Mouse (Mus musculus) heart, embryonic 13.5 days (tissue): ENCODE results near the gene Tsga10. TPM values are rescaled to one million over a fixed set of nuclear protein-coding genes. Genes with fewer than 3 reads are reported as not detected.

Experiments
- ATAC-seq: fragments of 200-750 bp; cut with Nextera tagmentation; 2 replicates; pipeline ENCODE4 v1.8.0; 2017; ENCODE audit warnings: moderate TSS enrichment; ENCODE audit not compliant: insufficient number of reproducible peaks, low FRiP score, low TSS enrichment; ENCODE audit errors: extremely low read depth
- H3K27ac ChIP-seq: fragments of 300-500 bp; sonication (generic); replicated peaks from 2 replicates; pipeline ENCODE4 v1.5.1; 2015; ENCODE audit warnings: moderate library complexity, mild to moderate bottlenecking, inconsistent platforms
- H3K27me3 ChIP-seq: fragments of 300-500 bp; sonication (generic); replicated peaks from 2 replicates; pipeline ENCODE4 v1.6.1; 2015; ENCODE audit warnings: mild to moderate bottlenecking, inconsistent platforms
- H3K36me3 ChIP-seq: fragments of 300-500 bp; sonication (generic); 2 replicates; pipeline ENCODE4 v1.6.1; 2015; ENCODE audit warnings: mild to moderate bottlenecking, inconsistent platforms
- H3K4me1 ChIP-seq: fragments of 300-500 bp; sonication (generic); 2 replicates; pipeline ENCODE4 v1.6.1; 2015; ENCODE audit warnings: inconsistent platforms
- H3K4me2 ChIP-seq: fragments of 300-500 bp; sonication (generic); 2 replicates; pipeline ENCODE4 v1.6.1; 2015; ENCODE audit warnings: inconsistent platforms, mild to moderate bottlenecking, moderate library complexity
- H3K4me3 ChIP-seq: fragments of 300-500 bp; sonication (generic); 2 replicates; pipeline ENCODE4 v1.5.1; 2015; ENCODE audit warnings: moderate library complexity, mild to moderate bottlenecking, inconsistent platforms
- H3K9ac ChIP-seq: fragments of 300-500 bp; sonication (generic); 2 replicates; pipeline ENCODE4 v1.6.1; 2015; ENCODE audit warnings: inconsistent platforms, mild to moderate bottlenecking, moderate library complexity
- H3K9me3 ChIP-seq: fragments of 300-500 bp; sonication (generic); 2 replicates; pipeline ENCODE4 v1.6.1; 2016; ENCODE audit warnings: inconsistent platforms
- WGBS: fragments of 180-500 bp; shearing (Covaris S2); methylation state at CpG from one replicate; pipeline ENCODE4 v1.1.7; 2015; ENCODE audit warnings: mixed read lengths; 5-methylcytosine and 5-hydroxymethylcytosine counted together
- polyA plus RNA-seq: library from polyadenylated mRNA; unstranded; fragments of >200 nt; fragmentation: Nextera tagmentation; extraction: Ambion mirVana; gene quantifications from 2 replicates; pipeline ENCODE4 v1.2.1, GENCODE M21; 2015

Tsga10 gene
- polyA plus RNA-seq, 1 experiment from 2014 or later = 3.6 TPM

- H3K4me2 ChIP-seq = no peak overlapping the region
- 89% methylated on average over 13 of the region's 13 CpGs for WGBS
- peaks cover 78% of the 10 kb centered on the region for H3K36me3 ChIP-seq
- no peak overlapping the region for H3K27ac ChIP-seq
- no peaks in the 10 kb centered on the region for H3K27me3 ChIP-seq
- no peak overlapping the region for H3K9ac ChIP-seq
- peaks cover 6% of the 10 kb centered on the region; the same call in 1 of the 2 replicates for H3K9me3 ChIP-seq
- ATAC-seq = no peak
- H3K4me3 ChIP-seq = no peak overlapping the region
- peaks cover 4% of the 10 kb centered on the region for H3K4me1 ChIP-seq
Measured at GRCm38 (mm10) chr1:37877736-37878460, 11.7 kb upstream of the Tsga10 start.

GRCm38 (mm10) chr1:37873157-37873556 lies 6.9 kb upstream of the Tsga10 start:
- Histone ChIP-seq H3K27ac (peak overlapping the region; percentile 86; the same call in 1 of the 2 replicates), H3K9ac (peak overlapping the region; percentile 72), H3K4me1 (peaks cover 13% of the 10 kb centered on the region), H3K4me3 (peak overlapping the region; percentile 67), H3K27me3 (peaks cover 18% of the 10 kb centered on the region), H3K36me3 (peaks cover 35% of the 10 kb centered on the region), H3K9me3 (peaks cover 6% of the 10 kb centered on the region; the same call in 1 of the 2 replicates), H3K4me2 (peak overlapping the region; percentile 72)
- ATAC-seq = no peak
- 77% methylated on average over 4 of the region's 4 CpGs for WGBS

- Histone ChIP-seq H3K9ac (peak overlapping the region; percentile 72), H3K36me3 (peaks cover 28% of the 10 kb centered on the region), H3K4me2 (peak overlapping the region; percentile 72), H3K4me3 (peak overlapping the region; percentile 67), H3K9me3 (peaks cover 6% of the 10 kb centered on the region; the same call in 1 of the 2 replicates), H3K4me1 (peaks cover 13% of the 10 kb centered on the region), H3K27ac (peak overlapping the region; percentile 86), H3K27me3 (peaks cover 18% of the 10 kb centered on the region)
- peak; percentile 86 for ATAC-seq
- WGBS = 5% methylated on average over 33 of the region's 33 CpGs
Measured at GRCm38 (mm10) chr1:37872131-37873067, 6.2 kb upstream of the Tsga10 start.

- H3K4me1 ChIP-seq = peaks cover 13% of the 10 kb centered on the region
- H3K27ac ChIP-seq = peak within 1 kb of the TSS; percentile 86
- ATAC-seq = peak; percentile 43; the same call in 1 of the 2 replicates
- H3K27me3 ChIP-seq = peaks cover 18% of the 10 kb centered on the region
- H3K9ac ChIP-seq = peak within 1 kb of the TSS; percentile 72
- peak within 1 kb of the TSS; percentile 67 for H3K4me3 ChIP-seq
- 5% methylated on average over 7 of the region's 7 CpGs for WGBS
- peaks cover 21% of the 10 kb centered on the region for H3K36me3 ChIP-seq
- peaks cover 6% of the 10 kb centered on the region; the same call in 1 of the 2 replicates for H3K9me3 ChIP-seq
- H3K4me2 ChIP-seq = peak within 1 kb of the TSS; percentile 72
Measured at GRCm38 (mm10) chr1:37871704-37872103, 5.5 kb upstream of the Tsga10 start, which contains the start of gene Lipt1. Gene Lipt1, plus strand, starts transcription at chr1:37871738.

GRCm38 (mm10) chr1:37869362-37869761 lies 3.1 kb upstream of the Tsga10 start:
- Histone ChIP-seq H3K4me2 (no peak overlapping the region), H3K27me3 (peaks cover 18% of the 10 kb centered on the region), H3K9ac (no peak overlapping the region), H3K36me3 (no peaks in the 10 kb centered on the region), H3K27ac (no peak overlapping the region), H3K4me1 (peaks cover 22% of the 10 kb centered on the region), H3K4me3 (no peak overlapping the region), H3K9me3 (no peaks in the 10 kb centered on the region)
- no peak for ATAC-seq
- WGBS = 49% methylated on average over 2 of the region's 2 CpGs

- no peak overlapping the region for H3K4me2 ChIP-seq
- ATAC-seq = no peak
Measured at GRCm38 (mm10) chr1:37868640-37869039, 2.4 kb upstream of the Tsga10 start.

GRCm38 (mm10) chr1:37867684-37868322 lies 1.6 kb upstream of the Tsga10 start:
- 54% methylated on average over 10 of the region's 10 CpGs for WGBS
- Histone ChIP-seq H3K4me3 (no peak overlapping the region), H3K9me3 (no peaks in the 10 kb centered on the region), H3K36me3 (no peaks in the 10 kb centered on the region), H3K27me3 (peaks cover 18% of the 10 kb centered on the region), H3K4me2 (no peak overlapping the region), H3K9ac (no peak overlapping the region), H3K27ac (no peak overlapping the region), H3K4me1 (peaks cover 18% of the 10 kb centered on the region)
- ATAC-seq = no peak

More at GRCm38 (mm10) chr1:37868640-37869039, 2.4 kb upstream of the Tsga10 start:
- 58% methylated on average over 10 of the region's 10 CpGs for WGBS
- Histone ChIP-seq H3K36me3 (no peaks in the 10 kb centered on the region), H3K27me3 (peaks cover 18% of the 10 kb centered on the region), H3K27ac (no peak overlapping the region), H3K9ac (no peak overlapping the region), H3K9me3 (no peaks in the 10 kb centered on the region), H3K4me3 (no peak overlapping the region), H3K4me1 (peaks cover 22% of the 10 kb centered on the region)

- H3K9ac ChIP-seq = no peak overlapping the region
- ATAC-seq = no peak
- no peak overlapping the region for H3K4me3 ChIP-seq
- no peaks in the 10 kb centered on the region for H3K36me3 ChIP-seq
- peaks cover 15% of the 10 kb centered on the region for H3K4me1 ChIP-seq
- no peak overlapping the region for H3K4me2 ChIP-seq
- H3K9me3 ChIP-seq = no peaks in the 10 kb centered on the region
- peaks cover 18% of the 10 kb centered on the region for H3K27me3 ChIP-seq
- no peak overlapping the region for H3K27ac ChIP-seq
- WGBS = 62% methylated on average over 1 of the region's 1 CpGs
Measured at GRCm38 (mm10) chr1:37867056-37867455, 827 bp upstream of the Tsga10 start.

- 10% methylated on average over 23 of the region's 23 CpGs for WGBS
- peaks cover 9% of the 10 kb centered on the region for H3K4me1 ChIP-seq
- no peaks in the 10 kb centered on the region for H3K36me3 ChIP-seq
- H3K4me3 ChIP-seq = peak overlapping the region; percentile 75
- no peak for ATAC-seq
- H3K9ac ChIP-seq = peak overlapping the region; percentile 85
- peaks cover 18% of the 10 kb centered on the region for H3K27me3 ChIP-seq
- H3K27ac ChIP-seq = peak overlapping the region; percentile 89
- peak overlapping the region; percentile 82 for H3K4me2 ChIP-seq
- no peaks in the 10 kb centered on the region for H3K9me3 ChIP-seq
Measured at GRCm38 (mm10) chr1:37865401-37866215, 621 bp downstream of the Tsga10 start.
